Mouse (Mus musculus) WW6 (cell line): ENCODE results near the gene Sos2.
A peak's percentile ranks its signal among the peaks of the same experiment; 100 is the strongest.

Experiments
- DNase-seq: peaks from one replicate; pipeline ENCODE4 v3.0.0-alpha.2; 2013; ENCODE audit warnings: low read depth, low spot score

Gene Sos2

GRCm38 (mm10) chr12:69681566-69682061, at the start of gene Sos2:
Gene Sos2 (minus strand): TSS chr12:69681852.
- DNase-seq = no peak

- DNase-seq = no peak
These were observed 48.7 kb upstream of the Sos2 start for GRCm38 (mm10) chr12:69730306-69730705.

GRCm38 (mm10) chr12:69729246-69729645, 47.6 kb upstream of the Sos2 start:
- DNase-seq = no peak

GRCm38 (mm10) chr12:69724711-69725460, 43.2 kb upstream of the Sos2 start, which contains the start of the genes L2hgdh and Atp5s:
Gene L2hgdh (minus strand): TSS chr12:69724873.
Gene Atp5s (plus strand): TSS chr12:69724950.
- peak; percentile 87 for DNase-seq

GRCm38 (mm10) chr12:69724018-69724710, 42.5 kb upstream of the Sos2 start:
- no peak for DNase-seq

GRCm38 (mm10) chr12:69723376-69723775, 41.7 kb upstream of the Sos2 start:
- no peak for DNase-seq

- DNase-seq = no peak
These were observed 41.2 kb upstream of the Sos2 start for GRCm38 (mm10) chr12:69722857-69723256.

- no peak for DNase-seq
These were observed 32.0 kb upstream of the Sos2 start for GRCm38 (mm10) chr12:69713628-69714027.

GRCm38 (mm10) chr12:69704799-69705458, 23.3 kb upstream of the Sos2 start:
- DNase-seq = no peak

- DNase-seq = no peak
These were observed 16.7 kb upstream of the Sos2 start for GRCm38 (mm10) chr12:69698352-69698751.

- no peak for DNase-seq
These were observed 15.1 kb upstream of the Sos2 start for GRCm38 (mm10) chr12:69696746-69697145.

GRCm38 (mm10) chr12:69693471-69693870, 11.8 kb upstream of the Sos2 start:
- DNase-seq = no peak

GRCm38 (mm10) chr12:69690714-69691113, 9.1 kb upstream of the Sos2 start:
- no peak for DNase-seq

GRCm38 (mm10) chr12:69689094-69689493, 7.4 kb upstream of the Sos2 start:
- no peak for DNase-seq

- DNase-seq = no peak
These were observed 6.7 kb upstream of the Sos2 start for GRCm38 (mm10) chr12:69688368-69688767.

GRCm38 (mm10) chr12:69683537-69683936, 1.9 kb upstream of the Sos2 start:
- no peak for DNase-seq

- no peak for DNase-seq
These were observed 1.3 kb upstream of the Sos2 start for GRCm38 (mm10) chr12:69682788-69683419.

GRCm38 (mm10) chr12:69682065-69682787, 574 bp upstream of the Sos2 start:
- peak; percentile 59 for DNase-seq

- no peak for DNase-seq
These were observed 752 bp downstream of the Sos2 start for GRCm38 (mm10) chr12:69680635-69681565.

- no peak for DNase-seq
These were observed 5.5 kb downstream of the Sos2 start for GRCm38 (mm10) chr12:69676157-69676556.
